Mouse (Mus musculus) layer of hippocampus, adult 8-10 months (tissue): ENCODE measurements around the gene Wdr38. TPM values are rescaled to one million over a fixed set of nuclear protein-coding genes. Genes with fewer than 3 reads are reported as not detected.
"Not testable (repeated sequence)": the region's sequence is repeated elsewhere in the genome, so short reads cannot be mapped to it uniquely, and the experiment has no call there.

Experiments
- DNase-seq, 2 experiments: peaks; one replicate each; pipeline ENCODE4 v3.0.0; 2022; ENCODE audit warnings: low spot score in 2 of 2
- total RNA-seq, 4 experiments: library from RNA; stranded (reverse); gene quantifications; 2 replicates each; pipeline ENCODE4 v1.2.4; 2022

Gene Wdr38
- total RNA-seq, 4 experiments from 2014 or later: 0.45 to 0.83 (median 0.71) TPM

DNA sequence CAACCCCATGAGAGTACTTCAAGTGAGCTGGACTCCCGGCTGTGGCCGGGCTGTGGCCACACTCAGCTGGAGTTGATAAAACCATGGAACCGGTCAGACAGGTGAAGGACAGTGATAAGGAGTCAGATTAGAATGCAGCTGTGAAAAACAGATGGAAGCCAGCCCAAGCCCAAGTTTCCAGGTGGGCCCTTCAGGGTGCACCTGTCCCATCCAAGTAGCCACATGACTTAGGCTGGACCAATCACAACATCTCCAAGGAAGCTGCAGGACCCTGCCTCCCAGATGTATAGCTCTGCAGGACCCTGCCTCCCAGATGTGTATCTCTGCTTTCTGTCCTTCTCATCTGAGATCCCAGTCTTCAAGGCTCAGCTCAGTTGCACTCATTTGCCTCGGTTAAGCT is 5.3 kb upstream of the Wdr38 start:
- no peak for DNase-seq

DNA sequence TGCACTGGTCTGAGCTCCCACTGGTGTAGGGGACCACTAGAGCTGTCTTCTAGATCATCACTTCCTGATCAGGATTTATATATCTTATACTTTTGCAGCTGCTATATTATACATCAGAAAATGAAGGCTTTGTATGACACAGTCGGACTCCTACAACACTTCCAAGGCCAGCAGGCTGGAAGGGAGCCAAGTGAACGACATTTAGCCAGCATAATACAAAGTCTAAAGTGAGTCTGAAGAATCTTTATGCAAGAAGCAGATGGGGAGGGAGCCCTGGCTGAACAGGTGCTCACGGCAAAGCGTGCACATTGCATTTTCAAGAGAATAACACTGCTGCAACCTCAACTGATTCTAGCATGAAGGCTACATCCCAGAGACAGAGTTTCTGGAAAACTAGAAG is 4.8 kb upstream of the Wdr38 start:
- DNase-seq: no peak

DNA sequence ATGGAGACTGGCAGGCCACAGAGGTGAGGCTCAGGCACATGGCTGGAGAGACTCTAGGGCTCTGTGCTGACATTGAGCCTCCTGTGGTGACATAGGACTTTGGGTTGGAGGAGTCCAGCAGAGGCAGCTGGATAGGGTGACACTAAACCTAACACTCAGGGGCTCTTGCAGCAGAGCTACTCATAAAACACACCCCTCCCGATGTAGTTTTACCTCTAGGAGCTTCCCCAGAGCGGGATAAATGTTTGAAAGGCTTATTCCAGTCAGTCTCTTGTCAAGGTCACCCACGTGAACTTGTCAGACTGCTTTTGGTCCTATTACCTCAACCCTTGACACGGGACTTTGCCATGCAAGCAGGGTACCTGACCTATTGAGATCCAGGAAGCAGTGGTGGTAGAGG is 2.1 kb downstream of the Wdr38 start:
- DNase-seq: no peak

DNA sequence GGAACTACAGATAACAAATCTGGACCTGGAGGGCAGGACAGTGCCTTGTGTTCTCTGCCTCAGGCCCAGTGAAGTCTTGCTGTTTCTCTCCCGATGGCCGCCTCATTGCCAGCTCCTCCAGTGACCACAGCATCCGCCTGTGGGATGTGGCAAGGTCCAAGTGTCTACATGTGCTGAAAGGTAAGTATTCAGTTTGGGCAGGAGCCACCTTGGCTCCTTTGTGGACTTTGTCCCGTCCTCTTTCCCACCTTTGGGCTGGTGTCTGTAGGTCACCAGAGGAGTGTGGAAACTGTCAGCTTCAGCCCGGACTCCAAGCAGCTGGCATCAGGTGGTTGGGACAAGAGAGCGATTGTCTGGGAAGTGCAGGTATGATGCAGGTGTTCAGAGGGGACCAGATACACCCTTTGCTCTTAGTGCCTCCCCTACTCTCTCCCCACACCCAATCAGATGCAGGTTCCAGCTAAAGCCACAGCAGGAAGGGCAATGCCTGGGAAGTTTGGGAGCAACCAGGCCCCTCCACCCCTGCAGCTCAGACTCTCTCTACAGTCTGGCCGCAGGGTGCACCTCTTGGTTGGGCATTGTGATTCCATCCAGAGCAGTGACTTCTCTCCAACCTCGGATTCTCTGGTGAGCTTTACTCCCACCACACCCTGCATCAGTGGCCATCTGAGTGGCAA is 2.8 kb downstream of the Wdr38 start:
- DNase-seq: no peak

DNA sequence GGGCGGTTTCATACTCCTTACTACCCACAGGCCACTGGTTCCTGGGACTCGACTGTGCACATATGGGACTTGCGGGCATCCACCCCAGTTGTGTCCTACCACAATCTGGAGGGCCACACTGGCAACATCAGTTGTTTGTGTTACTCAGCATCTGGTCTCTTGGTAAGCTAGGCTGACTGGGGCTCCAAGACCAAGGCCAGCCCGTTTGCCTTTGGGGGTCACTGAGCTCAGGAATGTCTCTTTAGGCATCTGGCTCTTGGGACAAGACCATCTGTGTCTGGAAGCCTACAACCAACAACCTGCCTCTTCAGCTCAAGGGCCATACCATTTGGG is 3.3 kb downstream of the Wdr38 start:
- no peak for DNase-seq

DNA sequence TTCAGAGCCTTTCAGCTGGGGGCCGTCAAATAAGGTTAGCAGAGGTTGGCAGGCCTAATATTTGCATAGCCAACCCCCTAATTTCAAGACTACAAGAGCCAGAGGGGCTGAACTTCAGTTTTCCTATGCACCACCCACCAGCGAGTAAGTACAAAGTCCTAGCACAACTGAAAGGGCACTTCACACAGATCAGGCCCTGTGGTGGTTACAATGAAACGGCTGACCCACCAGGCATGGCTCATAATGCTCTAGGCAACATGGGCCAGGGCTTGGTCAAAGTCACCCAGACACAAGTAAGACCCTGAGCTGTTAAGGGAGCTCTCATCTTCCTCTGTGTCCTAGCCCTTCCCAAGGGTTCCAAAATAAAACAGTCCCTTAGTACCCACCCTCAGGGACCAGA is 4.6 kb downstream of the Wdr38 start:
- DNase-seq: no peak

DNA sequence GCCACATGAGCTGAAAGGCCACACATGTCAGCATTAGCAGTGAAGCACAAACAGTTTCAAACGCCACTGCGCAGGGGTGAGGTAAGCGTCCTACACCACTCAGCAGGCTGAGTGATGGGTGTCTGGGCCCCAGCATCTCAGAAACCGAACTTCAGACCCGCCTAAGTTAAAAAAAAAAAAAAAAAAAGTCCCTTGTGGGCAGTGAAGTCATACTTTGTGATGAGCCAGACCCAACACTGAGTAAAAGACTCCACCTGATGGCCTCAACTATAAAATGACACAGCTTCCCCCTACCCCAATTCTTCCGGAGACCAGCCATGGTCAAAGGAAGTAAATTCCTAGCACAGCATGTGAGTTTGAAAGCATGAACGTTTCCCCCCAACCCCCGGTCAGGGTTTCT is 5.8 kb downstream of the Wdr38 start:
- DNase-seq: no peak

DNA sequence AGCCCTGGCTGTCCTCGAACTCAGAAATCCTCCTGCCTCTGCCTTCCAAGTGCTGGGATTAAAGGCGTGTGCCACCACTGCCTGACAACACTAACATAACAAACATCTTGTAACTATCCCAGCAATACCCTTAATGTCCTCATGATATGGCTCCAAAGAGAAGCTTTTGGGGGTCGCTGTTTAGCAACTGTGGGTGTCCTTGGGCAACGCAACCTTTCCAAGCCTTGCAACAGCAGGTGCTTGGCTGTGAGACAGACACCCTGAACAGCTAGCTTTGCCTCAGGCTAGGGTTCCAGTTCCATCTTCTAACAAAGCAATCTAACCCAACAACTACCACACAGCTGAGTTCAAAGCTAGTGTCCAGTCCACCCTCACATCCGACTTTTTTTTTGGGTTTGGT is 6.2 kb downstream of the Wdr38 start:
- DNase-seq: no peak

DNA sequence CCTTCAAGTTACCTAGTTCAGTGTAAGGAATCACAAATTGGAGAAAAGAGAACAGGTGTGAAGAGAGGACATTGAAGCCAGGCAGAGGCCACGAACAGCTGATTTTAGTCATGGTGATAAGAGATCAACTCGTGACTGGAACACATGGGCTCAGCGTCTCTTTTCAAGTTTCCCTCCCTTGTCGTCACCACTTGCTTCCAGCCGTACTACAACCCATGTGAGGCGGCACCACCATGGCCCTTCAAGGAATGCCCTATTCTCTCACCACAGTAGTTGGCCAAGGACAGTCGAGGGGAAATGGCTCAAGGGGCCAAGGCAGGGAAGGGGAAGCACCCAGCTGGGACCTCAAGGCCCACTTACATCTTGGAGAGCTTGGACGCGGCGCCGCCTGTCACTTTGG is 7.1 kb downstream of the Wdr38 start:
- no peak for DNase-seq

DNA sequence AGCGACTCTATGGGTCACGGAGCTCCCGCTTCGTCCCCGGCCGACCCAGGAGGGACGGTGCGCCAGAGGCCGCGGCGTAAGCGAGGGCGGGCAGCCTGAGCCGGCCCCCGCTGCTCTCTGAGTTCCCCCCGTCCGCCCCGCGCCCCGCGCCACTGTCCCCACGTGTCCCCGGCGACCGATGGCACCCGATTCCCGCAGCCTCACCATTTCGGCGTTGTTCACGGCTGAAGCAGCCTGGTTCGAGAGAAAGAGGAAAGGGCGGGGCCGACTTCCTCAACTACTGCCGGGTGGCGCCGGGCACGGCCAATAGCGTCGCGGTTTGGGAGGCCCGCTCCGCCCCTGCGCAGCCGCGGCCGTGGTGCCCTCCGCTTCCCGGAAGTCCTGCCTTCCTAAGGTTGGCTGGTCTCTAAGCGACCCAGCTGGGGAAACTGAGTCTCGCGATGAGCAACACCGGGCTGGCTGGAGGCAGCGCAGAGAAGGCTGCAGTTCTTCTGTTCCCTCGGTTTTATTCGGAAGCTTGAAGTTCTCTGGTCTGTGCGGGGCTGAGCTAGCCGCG is 7.7 kb downstream of the Wdr38 start, which contains the start of gene Arpc5l:
Gene Arpc5l (plus strand): TSS at position 469 of the 556 bp plus-strand sequence.
- peak; percentile 86 to 89 for DNase-seq

DNA sequence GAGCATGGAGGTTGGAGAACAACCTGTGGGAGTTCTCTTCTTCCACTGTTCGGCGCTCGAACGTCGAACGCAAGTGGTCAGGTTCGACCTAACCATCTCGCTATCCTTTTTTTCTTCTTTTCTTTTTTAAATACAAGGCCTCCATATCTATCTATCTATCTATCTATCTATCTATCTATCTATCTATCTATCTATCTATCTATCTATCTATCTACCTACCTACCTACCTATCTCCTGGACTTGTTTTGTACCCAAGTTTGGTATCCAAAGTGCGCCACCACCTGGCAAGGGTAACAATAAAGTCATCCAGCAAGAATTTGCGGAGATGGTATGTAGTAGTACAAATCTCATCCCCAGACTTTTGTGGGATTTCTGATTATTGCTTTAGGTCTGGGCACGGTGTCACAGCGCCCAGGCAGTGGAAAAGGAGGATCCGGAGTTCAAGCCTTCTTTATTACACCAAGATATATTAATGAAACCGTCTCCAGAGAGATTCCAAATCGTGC is 8.4 kb downstream of the Wdr38 start, which contains the start of gene Rpl35:
Gene Rpl35 (minus strand): TSS at position 51 of the 506 bp plus-strand sequence.
- no peak for DNase-seq

DNA sequence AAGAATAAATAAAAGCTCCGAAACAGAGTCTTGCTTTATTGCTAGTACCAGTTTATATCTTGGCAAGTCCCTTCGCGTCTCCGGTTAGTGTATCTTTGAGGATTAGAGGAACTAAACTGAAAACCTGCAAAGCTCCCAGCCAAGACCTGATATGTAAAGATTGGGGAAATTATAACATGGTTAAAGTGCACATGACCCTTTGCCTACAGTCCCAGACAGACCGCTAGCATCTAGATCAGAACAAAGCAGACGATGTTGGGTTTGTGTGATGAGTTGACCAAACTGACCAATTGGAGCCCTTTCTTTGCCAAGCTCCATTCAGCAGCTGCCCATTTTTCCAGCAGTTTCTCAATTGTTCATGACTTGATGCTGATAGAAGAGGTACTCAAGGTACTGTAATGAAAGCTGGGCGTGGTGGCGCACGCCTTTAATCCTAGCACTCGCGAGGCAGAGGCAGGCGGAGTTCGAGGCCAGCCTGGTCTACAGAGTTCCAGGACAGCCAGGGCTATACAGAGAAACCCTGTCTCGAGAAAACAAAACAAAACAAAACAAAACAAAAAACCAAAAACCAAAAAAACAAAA is 9.0 kb downstream of the Wdr38 start:
- DNase-seq: no peak

DNA sequence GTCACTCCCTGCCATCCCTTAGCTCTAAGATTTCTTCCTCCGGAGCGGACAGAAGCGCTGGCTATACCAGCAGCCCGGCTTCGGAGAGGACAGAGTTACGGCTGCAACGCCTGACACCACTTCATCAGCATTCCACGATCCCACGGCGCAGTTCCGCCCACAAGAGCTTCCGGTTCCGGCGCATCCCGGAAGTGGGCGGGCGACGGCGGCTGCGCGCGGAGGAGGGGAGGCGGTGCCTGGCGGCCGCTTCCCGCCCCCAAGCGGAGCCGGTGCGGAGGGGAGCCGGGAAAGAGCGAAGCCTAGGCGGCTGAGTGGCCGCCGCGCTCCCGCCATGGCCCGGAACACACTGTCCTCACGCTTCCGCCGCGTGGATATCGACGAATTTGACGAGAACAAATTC is 10.6 kb downstream of the Wdr38 start:
- peak; percentile 88 to 93 for DNase-seq

DNA sequence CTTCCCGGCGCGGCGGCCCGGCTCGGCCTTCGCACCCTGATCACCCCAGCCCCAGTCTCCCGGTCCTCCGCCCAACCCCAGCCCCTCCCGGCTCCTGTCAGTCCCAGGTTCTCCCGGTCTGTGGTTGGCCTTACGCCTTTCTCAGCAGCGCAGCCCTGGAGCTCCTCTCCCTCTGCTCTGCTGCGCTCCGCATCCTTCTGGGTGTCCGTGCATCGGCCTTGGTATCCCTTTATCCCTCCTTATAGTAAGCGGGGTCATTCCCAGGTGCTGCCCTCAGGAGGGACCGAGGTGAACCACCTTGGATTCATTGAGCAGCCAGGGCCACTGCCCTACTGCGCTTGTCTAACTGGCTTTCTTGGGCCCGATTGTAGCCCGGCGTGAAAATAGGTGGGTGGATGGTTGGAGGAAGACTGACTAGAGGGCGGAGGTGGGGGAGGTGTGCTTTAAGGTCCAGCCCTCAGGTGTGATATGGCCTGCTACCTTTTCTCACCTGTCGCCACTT is 11.1 kb downstream of the Wdr38 start:
- peak in 1 of 2 experiments; percentile 35 for DNase-seq

DNA sequence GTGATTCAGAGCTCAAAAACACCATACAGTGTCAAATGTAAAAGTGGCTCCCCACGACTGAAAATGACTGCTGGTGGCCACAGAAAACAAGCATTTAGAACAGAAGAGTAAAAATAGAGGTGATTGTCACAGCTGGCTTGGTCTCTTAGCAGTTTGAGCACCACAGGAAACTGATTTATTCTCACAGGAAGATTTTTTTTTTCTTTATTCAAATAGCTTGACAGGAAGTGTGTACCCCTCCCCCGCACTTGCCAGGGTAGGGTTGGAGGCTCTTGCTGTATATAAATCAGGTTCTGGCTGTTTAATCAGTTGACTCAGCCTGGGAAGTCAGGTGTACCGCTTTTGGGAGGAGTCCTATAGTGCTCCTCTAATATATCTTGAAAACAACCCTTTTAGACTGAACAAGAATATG is 11.7 kb downstream of the Wdr38 start:
- no peak for DNase-seq

DNA sequence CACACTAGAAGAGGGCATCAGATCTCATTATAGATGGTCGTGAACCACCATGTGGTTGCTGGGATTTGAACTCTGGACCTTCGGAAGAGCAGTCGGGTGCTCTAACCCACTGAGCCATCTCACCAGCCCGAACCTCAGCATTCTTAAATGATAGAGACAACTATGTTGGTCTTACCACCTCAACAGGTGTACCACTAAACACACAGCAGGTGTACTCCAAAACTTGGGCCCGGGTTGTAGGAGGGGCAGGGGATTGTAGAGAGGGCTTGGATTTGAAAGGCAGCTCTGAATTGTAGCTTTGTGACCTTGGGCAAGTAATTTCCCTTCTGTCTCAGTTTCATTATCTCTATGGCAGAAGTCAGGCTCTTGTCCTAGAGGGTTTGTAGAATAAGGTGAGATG is 12.9 kb downstream of the Wdr38 start:
- DNase-seq: not testable (repeated sequence)

DNA sequence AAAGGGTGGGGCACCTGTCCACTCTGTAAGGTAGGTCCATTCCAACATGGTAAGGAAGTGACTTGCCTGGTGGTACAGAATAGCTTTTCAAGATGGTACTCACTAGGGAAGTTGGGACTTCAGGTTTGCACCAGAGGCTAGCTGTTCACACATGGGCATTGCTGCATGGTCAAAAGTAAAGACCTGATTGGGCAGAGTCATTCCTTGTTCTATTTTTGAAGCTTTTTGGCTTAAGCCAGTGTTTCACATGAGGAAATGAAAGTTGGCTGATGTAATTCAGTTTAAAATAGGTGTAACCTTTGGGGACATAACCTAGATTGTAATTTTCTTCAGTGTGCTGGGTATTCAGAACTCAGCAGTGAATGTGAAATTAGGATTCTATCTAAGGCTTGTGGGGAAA is 14.0 kb downstream of the Wdr38 start:
- DNase-seq: no peak

DNA sequence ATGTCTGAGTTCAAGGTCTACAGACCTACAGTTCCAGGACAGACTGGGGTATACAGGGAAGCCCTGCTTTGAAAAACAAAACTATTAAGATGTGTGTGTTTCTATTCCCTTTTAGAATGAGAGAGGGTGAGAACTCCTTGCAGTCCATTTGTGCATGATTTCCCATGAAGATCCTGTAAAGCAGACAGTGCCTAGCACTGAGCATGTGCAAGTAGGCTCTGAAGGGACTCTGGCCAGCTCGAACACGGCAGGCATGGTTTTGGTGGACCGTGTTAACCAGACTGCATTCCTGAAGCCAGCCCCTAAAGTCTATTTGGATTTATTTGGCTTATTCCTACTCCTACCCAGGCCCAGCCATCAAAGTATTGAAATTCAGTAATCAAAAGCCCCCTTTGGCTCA is 14.7 kb downstream of the Wdr38 start:
- DNase-seq: no peak

DNA sequence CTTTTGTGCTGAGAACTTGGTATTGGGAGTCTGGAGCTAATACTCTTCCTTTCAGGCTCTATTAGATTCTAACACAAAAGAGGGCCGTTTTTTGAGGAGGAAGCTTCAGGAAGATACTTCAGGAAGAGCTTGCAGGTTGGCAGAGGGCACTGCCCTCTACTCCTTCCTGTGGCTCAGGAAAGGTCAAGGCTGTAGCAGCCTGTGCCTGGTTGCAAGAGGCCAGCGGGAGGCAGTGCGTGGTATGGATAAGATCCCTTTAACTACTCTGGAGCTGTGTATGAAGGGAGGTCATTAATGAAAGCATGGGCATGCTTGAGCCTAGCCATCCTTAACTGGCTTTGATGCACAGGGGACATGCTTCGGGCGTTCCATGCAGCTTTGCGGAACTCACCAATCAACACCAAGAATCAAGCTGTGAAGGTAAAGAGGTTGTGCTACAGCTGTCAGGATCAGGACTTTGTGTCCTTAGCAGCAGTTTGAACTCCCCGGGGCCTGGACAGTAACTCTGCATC is 15.5 kb downstream of the Wdr38 start:
- no peak for DNase-seq

DNA sequence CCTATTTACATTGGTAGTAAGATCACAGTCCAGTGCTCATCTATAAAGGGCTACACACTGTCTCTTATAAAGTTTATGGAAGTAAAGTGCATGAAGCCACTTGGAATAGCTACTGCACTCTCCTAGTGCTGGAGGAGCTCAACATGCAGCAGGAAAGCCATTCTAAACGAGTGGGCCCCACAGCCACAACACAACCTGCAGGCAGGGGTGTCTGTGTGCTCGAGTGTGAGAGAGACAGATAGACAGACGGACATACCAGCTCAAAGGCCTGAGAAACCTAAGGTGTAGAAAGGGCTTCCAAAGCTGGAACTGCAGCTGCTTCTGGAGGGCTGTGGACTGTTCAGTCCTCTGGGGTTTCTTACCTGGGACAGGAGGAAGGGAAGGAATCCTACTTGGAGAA is 19.3 kb downstream of the Wdr38 start:
- DNase-seq: no peak

DNA sequence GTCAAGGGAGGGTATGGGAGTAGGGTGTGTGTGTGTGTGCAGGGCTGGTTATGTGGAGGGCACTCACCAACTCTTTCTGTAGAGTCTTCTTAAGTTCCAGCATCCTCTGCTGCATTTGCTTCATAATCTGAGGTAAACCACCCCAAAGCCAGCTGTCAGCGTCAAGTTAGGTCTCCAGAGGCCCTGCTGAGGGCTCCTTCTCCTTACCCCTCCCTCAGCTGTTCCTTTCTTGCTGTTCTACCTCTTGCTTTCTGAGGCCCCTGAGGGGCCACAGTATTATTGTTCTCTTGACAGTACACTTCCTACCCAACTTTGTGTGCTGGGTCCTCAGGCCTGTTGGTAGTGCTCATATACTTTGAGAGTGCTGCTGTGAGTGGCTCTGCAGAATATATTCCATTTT is 22.7 kb downstream of the Wdr38 start:
- DNase-seq: no peak

DNA sequence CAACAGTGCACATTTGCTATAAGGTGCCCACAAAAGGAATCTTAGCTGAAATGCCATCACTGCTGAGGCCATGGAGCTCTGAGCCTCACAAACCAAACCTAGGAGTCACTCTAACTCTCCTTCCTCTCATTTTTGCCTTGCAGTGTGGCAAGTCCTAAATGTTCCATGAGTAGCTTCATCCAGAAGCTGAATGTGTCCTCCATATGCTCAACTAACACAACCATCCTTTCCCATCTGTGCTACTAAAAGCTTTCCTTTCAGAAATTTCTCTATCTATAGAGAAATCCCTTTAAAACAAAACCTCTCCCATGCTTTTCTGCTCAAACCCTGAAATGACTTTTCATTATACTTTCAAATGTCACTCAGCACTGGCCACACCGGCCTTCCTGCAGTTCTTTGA is 34.3 kb downstream of the Wdr38 start:
- no peak for DNase-seq

DNA sequence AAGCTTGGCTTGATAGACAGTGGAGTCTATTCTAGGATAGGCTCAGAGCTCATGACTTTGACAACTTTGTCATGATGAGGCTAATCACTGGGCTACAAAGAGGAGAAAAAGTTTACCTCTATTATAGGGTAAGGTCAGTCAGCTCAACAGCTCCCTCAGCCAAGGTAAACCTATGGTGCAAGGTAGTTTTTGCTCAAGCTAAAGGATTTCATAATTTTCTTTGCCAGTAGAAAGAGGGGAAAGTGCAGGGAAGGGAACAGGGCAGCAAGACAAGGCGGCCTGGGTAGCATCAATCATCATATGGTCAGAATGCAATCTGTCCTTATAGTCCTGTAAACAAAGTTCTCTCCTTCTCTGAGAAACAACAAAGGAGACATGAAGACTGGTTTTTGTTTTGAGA is 42.9 kb downstream of the Wdr38 start:
- DNase-seq: no peak
